Mouse (Mus musculus) neural tube, embryonic 11.5 days (tissue): ENCODE results near the gene Sema3a. TPM values are rescaled to one million over a fixed set of nuclear protein-coding genes. Genes with fewer than 3 reads are reported as not detected.
"Not testable (repeated sequence)": the region's sequence is repeated elsewhere in the genome, so short reads cannot be mapped to it uniquely, and the experiment has no call there.

Source experiments
- ATAC-seq: fragments of 200-750 bp; cut with Nextera tagmentation; 2 replicates; pipeline ENCODE4 v1.8.0; 2017; ENCODE audit warnings: moderate number of reproducible peaks, mild to moderate bottlenecking, moderate TSS enrichment, moderate library complexity; ENCODE audit not compliant: insufficient read depth, low FRiP score, low TSS enrichment
- DNase-seq: peaks from one replicate; pipeline ENCODE4 v3.0.0-alpha.2; 2015; ENCODE audit warnings: low spot score
- H3K27ac ChIP-seq: fragments of 300-500 bp; sonication (generic); 2 replicates; pipeline ENCODE4 v1.5.1; 2014; ENCODE audit warnings: low read depth, mild to moderate bottlenecking, low read length
- H3K27me3 ChIP-seq: fragments of 300-500 bp; sonication (generic); 2 replicates; pipeline ENCODE4 v1.6.1; 2014; ENCODE audit warnings: mild to moderate bottlenecking, low read length, mixed read lengths; ENCODE audit not compliant: control insufficient read depth, insufficient read depth
- H3K36me3 ChIP-seq: fragments of 300-500 bp; sonication (generic); 2 replicates; pipeline ENCODE4 v1.6.1; 2014; ENCODE audit warnings: mild to moderate bottlenecking, low read length, moderate library complexity, mixed read lengths; ENCODE audit not compliant: control insufficient read depth, insufficient read depth
- H3K4me1 ChIP-seq: fragments of 300-500 bp; sonication (generic); 2 replicates; pipeline ENCODE4 v1.6.1; 2014; ENCODE audit warnings: low read length, mixed read lengths; ENCODE audit not compliant: control insufficient read depth, insufficient read depth
- H3K4me2 ChIP-seq: fragments of 300-500 bp; sonication (generic); 2 replicates; pipeline ENCODE4 v1.6.1; 2014; ENCODE audit warnings: low read depth, mild to moderate bottlenecking, moderate library complexity
- H3K4me3 ChIP-seq: fragments of 300-500 bp; sonication (generic); 2 replicates; pipeline ENCODE4 v1.5.1; 2014; ENCODE audit warnings: low read depth, low read length
- H3K9ac ChIP-seq: fragments of 300-500 bp; sonication (generic); 2 replicates; pipeline ENCODE4 v1.6.1; 2014; ENCODE audit warnings: mild to moderate bottlenecking, low read length
- H3K9me3 ChIP-seq: fragments of 300-500 bp; sonication (generic); 2 replicates; pipeline ENCODE4 v1.6.1; 2016; ENCODE audit warnings: low read length; ENCODE audit not compliant: control insufficient read depth
- WGBS: fragments of 180-500 bp; shearing (Covaris S2); extraction: QIAGEN DNeasy Blood & Tissue Kit; methylation state at CpG from one replicate; pipeline ENCODE4 v1.1.7; 2014; 5-methylcytosine and 5-hydroxymethylcytosine counted together
- polyA plus RNA-seq: library from polyadenylated mRNA; unstranded; fragments of >200 nt; fragmentation: Nextera tagmentation; extraction: Ambion mirVana; gene quantifications from 2 replicates; pipeline ENCODE4 v1.2.1, GENCODE M21; 2014

The Sema3a gene
- polyA plus RNA-seq, 1 experiment from 2014 or later: 32.2 TPM

DNA sequence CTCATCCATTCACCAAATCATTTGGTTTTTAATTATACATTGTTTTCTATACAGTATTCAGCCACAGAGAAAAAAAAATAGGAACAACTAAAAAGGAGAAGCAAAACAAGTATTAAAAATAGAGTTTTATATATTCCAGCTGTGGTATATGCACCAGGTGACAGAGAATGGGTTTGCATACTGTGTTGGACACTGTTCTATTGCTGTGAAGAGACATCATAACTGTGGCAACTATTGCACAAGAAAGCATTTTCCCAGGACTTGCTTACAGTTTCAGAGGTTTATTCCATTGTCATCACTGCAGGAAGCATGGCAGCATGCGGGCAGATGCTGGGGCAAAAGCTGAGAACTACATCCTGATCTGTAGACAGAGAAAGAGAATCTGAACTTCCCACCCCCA, 425.7 kb downstream of the Sema3a start:
- WGBS: 90% methylated on average over 1 of the region's 1 CpGs
- no peak for ATAC-seq

DNA sequence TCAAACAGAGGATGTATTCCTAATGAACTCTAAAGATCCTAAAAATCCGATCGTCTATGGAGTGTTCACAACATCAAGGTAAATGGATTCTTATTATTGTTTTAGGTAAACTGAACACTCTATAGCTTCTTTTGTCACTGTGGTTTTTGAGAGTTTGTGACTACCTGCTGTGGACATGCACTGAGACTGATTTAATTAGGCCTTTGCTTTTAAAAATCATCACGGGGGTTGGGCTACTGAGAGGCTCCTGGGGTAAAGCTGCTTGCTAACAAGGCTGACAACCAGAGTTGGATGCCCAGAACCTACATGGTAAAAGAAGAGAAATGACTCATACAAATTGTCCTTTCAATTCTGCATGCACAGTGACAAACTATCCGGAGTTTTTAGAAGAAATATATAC, 432.0 kb downstream of the Sema3a start:
- no peak overlapping the region for H3K4me3 ChIP-seq
- no peak for ATAC-seq

More for the DNA sequence above, 425.7 kb downstream of the Sema3a start:
- Histone ChIP-seq H3K4me3 (no peak overlapping the region), H3K4me1 (peaks cover 3% of the 10 kb centered on the region; the same call in 1 of the 2 replicates), H3K9ac (no peak overlapping the region), H3K27ac (no peak overlapping the region), H3K36me3 (no peaks in the 10 kb centered on the region), H3K27me3 (no peaks in the 10 kb centered on the region), H3K9me3 (no peaks in the 10 kb centered on the region), H3K4me2 (no peak overlapping the region)
- no peak for DNase-seq

DNA sequence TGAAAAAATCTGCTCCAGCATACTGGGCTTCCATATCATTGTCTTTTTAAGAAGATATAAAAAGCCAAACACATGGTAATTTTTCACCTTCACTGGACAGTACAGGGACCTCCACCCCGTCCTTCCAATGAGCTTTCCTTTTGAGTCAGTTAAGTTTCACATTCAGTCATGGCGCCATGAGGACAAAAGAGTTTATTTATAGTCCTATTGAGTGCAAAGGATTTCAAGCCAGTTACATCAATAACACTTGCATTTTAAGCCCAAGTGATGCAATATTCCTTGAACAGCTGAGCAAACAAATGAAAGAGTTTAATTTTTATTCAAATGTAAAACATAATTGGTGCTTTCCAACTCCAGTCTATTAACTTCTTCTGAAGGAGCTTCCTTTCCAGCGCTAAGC, 448.7 kb downstream of the Sema3a start:
- Histone ChIP-seq H3K9me3 (no peaks in the 10 kb centered on the region), H3K4me2 (no peak overlapping the region), H3K9ac (no peak overlapping the region), H3K4me3 (no peak overlapping the region), H3K36me3 (no peaks in the 10 kb centered on the region), H3K27me3 (no peaks in the 10 kb centered on the region), H3K4me1 (no peaks in the 10 kb centered on the region), H3K27ac (no peak overlapping the region)
- DNase-seq (no peak), ATAC-seq (no peak)
- 62% methylated on average over 3 of the region's 3 CpGs for WGBS

More for the DNA sequence above, 432.0 kb downstream of the Sema3a start:
- Histone ChIP-seq H3K27me3 (no peaks in the 10 kb centered on the region), H3K4me2 (no peak overlapping the region), H3K4me1 (no peaks in the 10 kb centered on the region), H3K9ac (no peak overlapping the region), H3K27ac (no peak overlapping the region), H3K36me3 (no peaks in the 10 kb centered on the region), H3K9me3 (no peaks in the 10 kb centered on the region)
- no peak for DNase-seq
- 62% methylated on average over 4 of the region's 4 CpGs for WGBS

DNA sequence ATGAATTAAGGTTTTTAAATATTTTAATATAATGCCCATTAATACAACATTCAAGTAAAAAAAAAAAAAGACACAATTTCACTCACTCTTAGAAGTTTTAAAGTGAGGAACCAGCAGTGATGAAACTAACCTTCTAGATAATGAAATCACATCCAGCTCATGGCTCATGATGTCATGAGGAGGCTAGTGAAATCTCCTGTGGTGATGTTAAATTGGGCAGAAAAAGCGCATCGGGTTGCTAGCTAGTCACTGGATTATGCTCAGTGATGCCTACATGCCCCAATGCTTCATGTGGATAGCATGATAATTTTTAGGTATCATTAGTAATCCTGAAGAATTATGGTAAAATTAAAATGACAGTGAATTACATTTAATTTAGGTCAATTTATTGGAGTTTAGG, 453.9 kb downstream of the Sema3a start:
- no peak overlapping the region for H3K27ac ChIP-seq
- no peaks in the 10 kb centered on the region for H3K36me3 ChIP-seq
- WGBS: 48% methylated on average over 2 of the region's 2 CpGs

DNA sequence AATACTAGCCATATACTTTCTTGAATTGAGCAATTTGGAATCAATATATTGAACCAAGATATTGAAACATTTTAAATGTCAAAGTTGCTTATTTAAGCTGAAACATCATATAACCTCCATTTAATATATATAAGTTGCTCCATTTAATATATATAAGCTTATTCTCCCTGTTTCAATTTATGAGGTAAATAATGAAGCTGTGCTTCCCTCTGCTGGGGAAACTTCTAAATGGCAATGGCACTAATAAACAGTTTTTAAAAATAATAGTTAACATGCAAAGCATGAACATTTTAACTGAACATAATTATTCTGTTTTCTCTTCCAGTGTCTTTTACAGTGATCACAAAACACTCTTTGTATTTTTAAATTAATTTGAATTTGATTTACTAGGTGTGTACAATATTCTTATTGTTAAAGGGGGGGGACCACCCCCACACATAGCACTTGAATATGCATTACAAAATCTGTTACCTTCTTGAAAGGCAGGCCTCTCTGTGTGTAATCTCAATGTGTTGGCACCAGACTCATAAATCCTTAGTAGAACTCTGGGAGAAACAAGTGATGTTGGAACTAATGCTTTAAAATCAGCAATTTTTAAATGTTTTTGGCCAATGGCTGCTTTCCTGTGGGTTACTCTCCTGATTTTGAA, 460.5 kb downstream of the Sema3a start:
- Histone ChIP-seq H3K27ac (no peak overlapping the region), H3K36me3 (no peaks in the 10 kb centered on the region), H3K4me3 (no peak overlapping the region), H3K9ac (no peak overlapping the region), H3K9me3 (no peaks in the 10 kb centered on the region), H3K27me3 (no peaks in the 10 kb centered on the region), H3K4me2 (no peak overlapping the region), H3K4me1 (no peaks in the 10 kb centered on the region)
- DNase-seq (no peak), ATAC-seq (no peak)

More for the DNA sequence above, 453.9 kb downstream of the Sema3a start:
- Histone ChIP-seq H3K4me3 (no peak overlapping the region), H3K4me1 (no peaks in the 10 kb centered on the region), H3K9me3 (no peaks in the 10 kb centered on the region), H3K9ac (no peak overlapping the region), H3K27me3 (no peaks in the 10 kb centered on the region), H3K4me2 (no peak overlapping the region)
- ATAC-seq (no peak), DNase-seq (no peak)

DNA sequence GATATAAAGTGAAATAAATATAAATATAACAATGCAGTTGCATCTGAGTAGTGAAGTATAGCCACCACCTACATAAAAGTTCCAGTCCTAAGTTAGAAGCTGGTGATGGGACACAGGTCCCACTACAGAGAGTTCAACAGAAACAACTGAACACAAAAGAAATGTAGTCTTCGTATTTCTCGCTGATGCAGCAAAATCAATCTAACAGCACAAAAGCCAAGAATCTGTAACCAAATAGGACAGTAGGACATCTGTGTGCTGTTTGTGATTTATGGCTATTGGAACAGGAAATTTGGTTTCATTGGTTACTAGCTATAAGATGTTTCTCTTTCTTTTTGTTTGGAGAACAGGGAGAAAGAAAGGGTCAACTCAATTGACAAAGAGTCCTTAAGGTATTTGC, 469.2 kb downstream of the Sema3a start:
- 79% methylated on average over 2 of the region's 2 CpGs for WGBS
- H3K4me1 ChIP-seq: no peaks in the 10 kb centered on the region
- no peak overlapping the region for H3K4me3 ChIP-seq
- H3K4me2 ChIP-seq: no peak overlapping the region
- no peaks in the 10 kb centered on the region for H3K27me3 ChIP-seq
- no peak overlapping the region for H3K9ac ChIP-seq
- no peak overlapping the region for H3K27ac ChIP-seq
- H3K36me3 ChIP-seq: no peaks in the 10 kb centered on the region
- no peak for ATAC-seq
- no peaks in the 10 kb centered on the region for H3K9me3 ChIP-seq
- DNase-seq: no peak

DNA sequence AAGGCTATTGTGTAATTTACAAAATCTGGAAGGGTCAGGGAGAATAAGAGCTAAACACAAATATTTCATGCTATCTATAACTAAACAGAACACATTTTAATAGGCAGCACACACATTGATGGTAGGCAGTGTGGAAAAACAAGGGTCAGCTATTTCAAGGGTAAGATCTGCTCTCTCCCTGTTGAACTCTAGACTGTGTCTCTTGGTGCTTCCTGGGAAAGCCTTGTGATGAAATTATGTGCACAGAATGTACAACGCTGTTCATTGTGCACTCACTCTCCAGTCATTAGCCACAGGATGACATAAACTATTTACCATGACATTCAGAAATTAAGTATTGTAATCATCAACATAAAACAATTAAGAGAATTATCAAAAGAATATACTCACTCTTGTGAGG, 486.4 kb downstream of the Sema3a start:
- no peaks in the 10 kb centered on the region for H3K9me3 ChIP-seq
- ATAC-seq (no peak), DNase-seq (no peak)
- 69% methylated on average over 1 of the region's 1 CpGs for WGBS
- H3K9ac ChIP-seq: no peak overlapping the region
- H3K4me1 ChIP-seq: no peaks in the 10 kb centered on the region
- H3K27me3 ChIP-seq: no peaks in the 10 kb centered on the region
- H3K36me3 ChIP-seq: no peaks in the 10 kb centered on the region
- no peak overlapping the region for H3K4me2 ChIP-seq
- H3K4me3 ChIP-seq: no peak overlapping the region
- no peak overlapping the region for H3K27ac ChIP-seq

DNA sequence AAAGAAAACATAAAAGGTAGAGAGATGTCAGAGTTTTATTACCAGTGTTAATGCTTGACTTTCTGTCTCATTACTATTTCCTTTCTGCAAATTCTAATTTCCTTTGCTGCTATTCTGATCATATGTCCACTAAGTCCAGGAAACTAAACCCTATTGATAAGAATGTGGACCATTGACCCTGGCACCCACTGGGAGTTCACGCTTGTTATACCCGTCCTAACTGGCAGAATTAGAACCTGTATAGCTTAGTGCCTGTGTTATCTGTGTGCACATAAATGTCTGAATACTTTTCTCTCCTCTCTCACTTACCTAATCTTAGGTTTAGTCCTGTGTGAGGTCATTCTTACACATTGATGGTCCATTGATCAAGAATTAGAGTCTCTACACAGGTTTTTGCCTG, 486.9 kb downstream of the Sema3a start:
- Histone ChIP-seq H3K27me3 (no peaks in the 10 kb centered on the region), H3K9ac (no peak overlapping the region), H3K4me3 (no peak overlapping the region), H3K4me1 (no peaks in the 10 kb centered on the region), H3K36me3 (no peaks in the 10 kb centered on the region), H3K4me2 (no peak overlapping the region), H3K9me3 (no peaks in the 10 kb centered on the region), H3K27ac (no peak overlapping the region)
- no peak for DNase-seq
- WGBS: 75% methylated on average over 2 of the region's 2 CpGs
- no peak for ATAC-seq

DNA sequence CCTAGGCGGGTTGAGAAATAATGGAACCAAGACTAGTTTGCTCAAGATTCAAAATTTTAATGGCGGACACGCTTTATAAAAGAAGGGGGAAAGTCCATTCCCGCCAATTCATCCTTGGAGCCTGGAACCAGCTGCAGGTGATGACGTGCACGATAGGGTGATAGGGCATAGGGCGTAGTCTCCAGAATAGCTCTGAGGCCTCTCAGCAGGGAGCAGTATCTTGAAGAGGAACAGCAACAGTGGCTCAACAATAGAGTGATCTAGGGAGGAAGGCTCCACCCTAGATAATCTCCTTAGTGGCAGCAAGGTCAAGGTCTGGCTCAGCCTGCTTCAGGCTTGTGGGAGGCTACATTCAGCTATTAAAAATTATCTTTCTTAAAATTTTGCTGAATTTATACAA, 489.4 kb downstream of the Sema3a start:
- not testable (repeated sequence) for H3K4me1 ChIP-seq, H3K36me3 ChIP-seq, H3K9me3 ChIP-seq, H3K27ac ChIP-seq, H3K4me3 ChIP-seq, H3K27me3 ChIP-seq, ATAC-seq, DNase-seq, H3K9ac ChIP-seq, H3K4me2 ChIP-seq
- WGBS: 78% methylated on average over 7 of the region's 7 CpGs
